ENCODE assay signal across 12 mouse cellular contexts in the genomic region with DNA sequence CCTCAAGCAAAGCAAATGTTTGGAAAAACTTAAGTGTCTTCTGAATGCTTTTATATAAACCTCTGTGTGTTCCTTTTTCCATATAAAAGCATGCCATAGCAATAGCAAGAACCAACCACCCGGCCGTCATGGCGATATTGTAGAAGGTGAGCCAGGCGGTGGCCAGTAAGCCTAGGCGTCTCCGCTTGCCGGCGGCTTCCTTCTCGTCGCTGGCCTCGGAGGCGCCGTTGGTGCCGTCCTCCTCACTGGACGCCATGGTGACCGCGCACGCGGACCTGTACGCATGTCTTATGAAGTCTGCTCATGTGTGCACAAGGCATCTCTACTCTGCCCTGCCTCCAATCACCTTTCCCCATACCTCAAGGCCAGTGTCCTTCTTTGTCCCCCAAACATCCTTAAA. TPM values are rescaled to one million over a fixed set of nuclear protein-coding genes. Genes with fewer than 3 reads are reported as not detected.
DNase-seq lines count a peak whose midpoint lies in the region; ATAC-seq and TF ChIP-seq lines count a peak whose summit lies in the region.
"Not testable (repeated sequence)": the region's sequence is repeated elsewhere in the genome, so short reads cannot be mapped to it uniquely, and the experiment has no call there.
"Had no signal": no experiment of that assay in that cellular context is flagged by ENCODE, and none has a peak within 500 bp of the region (broad histone marks: within the 10 kb centered on the region; RNA-seq: fewer than 3 reads in every experiment).

No protein-coding gene starts in this region.

- not testable (repeated sequence) for TF ChIP-seq CTCF in E14TG2a.4 (conservative IDR thresholded peaks at IDR 0.05; ENCODE audit: low read length); testis, adult 2 months (IDR thresholded peaks at IDR 0.05; ENCODE audit: control insufficient read depth, insufficient read depth, insufficient replicate concordance, low read depth, low read length)

- H3K4me2 ChIP-seq in forebrain, embryonic 11.5 days (ENCODE audit: low read depth, low read length, severe bottlenecking); intestine, embryonic 14.5 days (ENCODE audit: low read length); lung, embryonic 15.5 days: not testable (repeated sequence)

- not testable (repeated sequence) for DNase-seq in forebrain, embryonic 11.5 days (ENCODE audit: low spot score); intestine, embryonic 14.5 days (ENCODE audit: low spot score)

- not testable (repeated sequence) for H3K9ac ChIP-seq in forebrain, embryonic 11.5 days (ENCODE audit: low read length); intestine, embryonic 14.5 days (ENCODE audit: low read length); lung, embryonic 15.5 days

- H3K4me3 ChIP-seq in E14TG2a.4 (replicated peaks; ENCODE audit: low read length) = 0 out of 2 replicates have a peak overlapping the region, but pooled peaks have one; percentile 13
- H3K4me3 ChIP-seq in forebrain, embryonic 11.5 days (ENCODE audit: low read depth, low read length); intestine, embryonic 14.5 days (ENCODE audit: low read depth, low read length); lung, embryonic 15.5 days: not testable (repeated sequence)
- H3K4me3 ChIP-seq in testis, adult 2 months (ENCODE audit: control insufficient read depth, low read depth, low read length) = peak overlapping the region; percentile 82

- H3K9me3 ChIP-seq in E14TG2a.4 (ENCODE audit: low read length); forebrain, embryonic 11.5 days (ENCODE audit: control insufficient read depth, low read length); intestine, embryonic 14.5 days (ENCODE audit: control insufficient read depth, low read length); lung, embryonic 15.5 days: not testable (repeated sequence)

- ATAC-seq in forebrain, embryonic 11.5 days (replicated peaks; ENCODE audit: low FRiP score) = 0 out of 2 replicates have a peak, but pooled peaks have one; percentile 36
- peak; percentile 59 for ATAC-seq in granulocyte monocyte progenitor cell, adult 5-6 weeks (replicated peaks; ENCODE audit: poor library complexity, severe bottlenecking)
- 0 out of 2 replicates have a peak, but pooled peaks have one; percentile 44 for ATAC-seq in intestine, embryonic 14.5 days (replicated peaks; ENCODE audit: low FRiP score, low TSS enrichment, low read depth)
- ATAC-seq in lung, embryonic 15.5 days (ENCODE audit: borderline replicate concordance, extremely low read depth, low FRiP score, low TSS enrichment) = 0 out of 2 replicates have a peak, but pooled peaks have one; percentile 23
- ATAC-seq in megakaryocyte progenitor cell, adult 5-6 weeks (replicated peaks; ENCODE audit: poor library complexity) = peak; percentile 63

- peaks cover 16% of the 10 kb centered on the region for H3K4me1 ChIP-seq in E14TG2a.4 (replicated peaks; ENCODE audit: low read depth, low read length)
- H3K4me1 ChIP-seq in forebrain, embryonic 11.5 days (replicated peaks; ENCODE audit: control insufficient read depth, insufficient read depth, low read length); intestine, embryonic 14.5 days (replicated peaks; ENCODE audit: control insufficient read depth, insufficient read depth, low read length); lung, embryonic 15.5 days: not testable (repeated sequence)
- peaks cover 10% of the 10 kb centered on the region for H3K4me1 ChIP-seq in testis, adult 2 months (ENCODE audit: control insufficient read depth, insufficient read depth, low read length)

- not testable (repeated sequence) for H3K36me3 ChIP-seq in E14TG2a.4 (ENCODE audit: insufficient read depth, low read length); forebrain, embryonic 11.5 days (ENCODE audit: control insufficient read depth, insufficient read depth, low read length); intestine, embryonic 14.5 days (ENCODE audit: control insufficient read depth, insufficient read depth, low read length); lung, embryonic 15.5 days; testis, adult 2 months (ENCODE audit: control insufficient read depth, insufficient read depth, low read length)

- H3K27ac ChIP-seq in forebrain, embryonic 11.5 days (ENCODE audit: low read depth, low read length); intestine, embryonic 14.5 days (ENCODE audit: low read depth); lung, embryonic 15.5 days: not testable (repeated sequence)
- H3K27ac ChIP-seq in testis, adult 2 months (ENCODE audit: control insufficient read depth, insufficient read depth, low read depth, low read length) = peak overlapping the region; percentile 17

- WGBS in forebrain, embryonic 11.5 days = 89% methylated on average over 13 of the region's 20 CpGs
- 93% methylated on average over 20 of the region's 20 CpGs for WGBS in intestine, embryonic 14.5 days
- WGBS in lung, embryonic 15.5 days = 88% methylated on average over 20 of the region's 20 CpGs

- TF ChIP-seq POLR2A in testis, adult 2 months (IDR thresholded peaks at IDR 0.05; ENCODE audit: control insufficient read depth, low read depth, low read length) = peak; percentile 21; the same call in 1 of the 2 replicates

- H3K27me3 ChIP-seq in E14TG2a.4 (ENCODE audit: insufficient read depth, low read length); forebrain, embryonic 11.5 days (ENCODE audit: control insufficient read depth, insufficient read depth, low read length); intestine, embryonic 14.5 days (replicated peaks; ENCODE audit: control insufficient read depth, insufficient read depth, low read length); lung, embryonic 15.5 days; testis, adult 2 months (ENCODE audit: control insufficient read depth, insufficient read depth, low read length): not testable (repeated sequence)

RNA-seq across cellular contexts. Expression of a gene that starts 32.1 kb away (rescaled TPM):
- polyA plus RNA-seq in forebrain, embryonic 11.5 days (2014; fragmentation: Nextera tagmentation; extraction: Ambion mirVana) = 297 and 311 TPM in 2 replicates
- 240 and 262 TPM in 2 replicates for total RNA-seq in granulocyte monocyte progenitor cell, adult 5-6 weeks (2014; fragmentation: Nextera tagmentation)
- total RNA-seq in granulocyte monocyte progenitor cell, adult 5-6 weeks (2017) = 224 and 259 TPM in 2 replicates
- polyA plus RNA-seq in intestine, embryonic 14.5 days (2014; fragmentation: Nextera tagmentation; extraction: Ambion mirVana) = 193 and 195 TPM in 2 replicates
- 216 and 217 TPM in 2 replicates for polyA plus RNA-seq in lung, embryonic 15.5 days (2015; fragmentation: Nextera tagmentation; extraction: Ambion mirVana)
- 239 and 254 TPM in 2 replicates for total RNA-seq in megakaryocyte progenitor cell, adult 5-6 weeks (2015)
- total RNA-seq in megakaryocyte progenitor cell, adult 5-6 weeks (2017) = 221 and 260 TPM in 2 replicates
- polyA plus RNA-seq in testis, adult 2 months (2012; rRNA removed) = 65.4 and 73.5 TPM in 2 replicates

RNA-seq across cellular contexts. Expression of a gene that starts 44.0 kb away (rescaled TPM):
- polyA plus RNA-seq in forebrain, embryonic 11.5 days (2014; fragmentation: Nextera tagmentation; extraction: Ambion mirVana) = 0.16 and 0.21 TPM in 2 replicates
- total RNA-seq in granulocyte monocyte progenitor cell, adult 5-6 weeks (2014; fragmentation: Nextera tagmentation) = not detected in 2 replicates
- total RNA-seq in granulocyte monocyte progenitor cell, adult 5-6 weeks (2017) = not detected in 2 replicates
- 0.07 TPM in 1 of 2 replicates, not detected in the other for polyA plus RNA-seq in intestine, embryonic 14.5 days (2014; fragmentation: Nextera tagmentation; extraction: Ambion mirVana)
- 0.07 and 0.09 TPM in 2 replicates for polyA plus RNA-seq in lung, embryonic 15.5 days (2015; fragmentation: Nextera tagmentation; extraction: Ambion mirVana)
- total RNA-seq in megakaryocyte progenitor cell, adult 5-6 weeks (2015) = not detected in 2 replicates
- total RNA-seq in megakaryocyte progenitor cell, adult 5-6 weeks (2017) = not detected in 2 replicates
- 3.1 and 4.1 TPM in 2 replicates for polyA plus RNA-seq in testis, adult 2 months (2012; rRNA removed)
- total RNA-seq: adrenal gland, postnatal 36 days; G1E; gastrocnemius, adult 8-10 months; heart, postnatal 4 days had no signal
- polyA plus RNA-seq: erythroblast, embryonic 14.5 days; G1E had no signal
